Mouse (Mus musculus): Measurements from ENCODE around the gene Rbfox1.

Rbfox1 gene

DNA sequence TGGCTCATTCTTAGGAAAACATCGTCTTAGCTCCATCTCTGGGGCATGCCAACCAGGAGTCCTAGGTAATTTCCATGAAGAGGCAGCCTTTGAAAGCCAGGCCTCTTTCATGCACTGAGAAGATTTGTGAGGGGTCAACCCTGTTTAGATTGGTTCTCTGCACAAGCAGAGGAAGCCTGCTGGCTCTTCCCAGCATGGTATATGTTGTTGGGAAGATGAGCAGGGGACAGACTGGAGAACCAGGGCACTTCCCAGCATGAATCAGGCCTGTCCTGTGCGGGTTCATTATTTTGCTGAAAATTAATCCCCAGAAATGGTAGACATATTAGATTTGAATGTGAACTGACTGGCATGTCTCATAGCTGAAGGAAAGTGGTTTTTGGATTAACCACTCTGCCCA, 214.4 kb downstream of the Rbfox1 start:
- DNase-seq, result peak; percentile 56 to 74

DNA sequence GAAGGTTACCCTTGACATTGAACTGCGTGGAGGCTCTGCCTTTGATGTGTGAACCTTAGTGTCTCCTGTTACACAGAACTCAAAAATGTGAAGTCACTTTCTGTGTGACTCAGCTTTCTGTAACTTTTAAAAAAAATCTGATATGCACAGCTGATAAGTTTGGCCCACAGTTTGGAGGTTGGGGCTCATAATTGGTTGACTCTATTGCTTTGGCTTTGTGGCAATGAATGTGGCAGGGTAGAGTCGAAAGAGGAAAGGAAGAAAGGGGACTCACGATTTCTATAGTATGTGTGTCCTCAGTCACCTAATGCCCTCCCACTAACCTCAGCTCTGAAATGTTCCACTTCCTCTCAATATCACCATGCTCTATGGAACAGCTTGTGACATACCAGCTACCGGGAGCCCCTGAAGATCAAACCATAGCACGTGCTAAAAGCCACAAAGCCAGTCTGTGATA, 215.3 kb downstream of the Rbfox1 start:
- DNase-seq, result no peak

DNA sequence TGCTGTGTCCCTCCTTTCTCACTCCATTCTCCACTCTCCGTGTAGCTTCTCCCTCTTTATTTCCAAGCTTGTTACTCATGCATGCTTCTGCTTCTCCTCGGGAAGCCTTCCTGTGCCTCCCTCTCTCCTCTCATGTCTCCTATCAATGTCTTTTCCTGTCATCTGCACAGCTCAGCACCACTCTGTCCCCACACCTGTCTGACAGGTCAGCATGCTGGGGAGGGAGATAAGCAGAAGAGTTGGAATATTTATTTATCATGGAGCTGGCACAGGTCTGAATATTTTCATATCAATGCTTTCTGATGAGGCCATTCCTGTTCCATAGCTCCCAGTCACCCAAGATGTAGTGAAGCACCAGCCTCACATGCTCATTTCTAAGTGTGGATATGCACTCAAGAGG, 218.6 kb downstream of the Rbfox1 start:
- no peak for DNase-seq

DNA sequence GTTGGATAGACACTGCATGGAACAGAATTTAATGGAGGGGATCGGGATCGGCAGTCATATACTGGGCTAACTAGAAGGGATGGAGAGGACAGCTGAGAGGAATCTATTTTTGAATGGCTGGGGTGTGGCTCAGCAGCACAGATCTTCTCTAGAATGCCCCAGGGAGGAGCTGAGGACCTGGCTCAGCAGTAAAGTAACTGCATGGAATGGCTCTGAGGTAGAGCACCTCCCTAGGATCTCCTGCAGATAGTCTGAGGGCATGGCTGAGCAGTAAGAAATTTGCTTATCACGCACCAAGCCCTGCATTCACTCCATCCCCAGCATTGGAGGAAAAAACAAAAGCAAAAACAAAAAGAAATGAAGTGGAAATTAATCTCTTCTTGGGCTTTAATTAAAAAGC, 225.0 kb downstream of the Rbfox1 start:
- no peak for DNase-seq

DNA sequence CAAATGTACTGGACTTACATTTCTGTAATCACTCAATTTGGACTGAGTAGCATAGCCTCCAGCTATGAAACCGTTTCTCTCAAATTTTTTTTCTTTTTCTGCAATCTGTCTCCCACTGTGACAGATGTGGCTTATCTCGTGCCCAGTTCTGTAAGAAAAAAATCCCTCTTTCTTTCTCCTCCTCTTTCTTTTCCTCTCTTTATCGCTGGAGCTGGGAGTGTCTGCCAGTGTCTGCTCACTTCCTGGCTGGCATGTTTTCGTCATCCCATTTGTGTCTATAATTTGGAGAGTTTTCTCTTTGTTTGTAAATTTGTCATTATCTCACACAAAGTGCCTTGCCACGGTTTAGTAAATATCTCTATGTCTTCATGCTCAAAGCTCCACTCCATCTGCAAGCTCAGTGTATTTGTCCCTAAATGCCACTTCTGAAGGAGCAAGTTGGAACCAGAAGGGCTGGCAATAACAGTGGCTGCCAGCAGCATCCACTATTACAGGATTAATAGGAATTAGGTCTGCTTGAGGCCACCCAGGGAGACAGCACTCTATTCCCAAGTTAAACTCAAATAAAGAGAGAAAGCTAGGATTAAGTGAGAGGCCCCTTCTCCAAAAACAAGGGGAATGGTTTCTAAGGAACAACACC, 228.8 kb downstream of the Rbfox1 start:
- DNase-seq, result peak in 1 of 2 experiments; percentile 22

DNA sequence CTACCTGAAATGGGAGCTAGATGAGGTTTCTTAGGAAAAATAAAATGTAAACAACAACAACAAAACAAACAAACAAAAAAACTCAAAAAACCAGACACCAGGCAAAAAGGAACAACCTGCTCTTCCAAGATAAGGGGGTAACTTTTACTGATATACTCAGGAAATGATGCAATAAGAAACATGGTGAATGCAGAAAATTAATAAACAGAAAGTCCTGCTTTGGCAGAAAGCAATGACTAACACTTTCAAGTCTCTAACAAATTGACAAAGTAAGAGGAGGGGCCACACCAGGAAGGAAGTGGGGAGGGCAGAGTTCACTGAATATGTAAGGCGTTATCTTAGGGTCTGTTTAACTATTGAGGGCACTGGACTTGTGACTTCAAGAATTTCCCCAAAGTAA, 234.3 kb downstream of the Rbfox1 start:
- no peak for DNase-seq

DNA sequence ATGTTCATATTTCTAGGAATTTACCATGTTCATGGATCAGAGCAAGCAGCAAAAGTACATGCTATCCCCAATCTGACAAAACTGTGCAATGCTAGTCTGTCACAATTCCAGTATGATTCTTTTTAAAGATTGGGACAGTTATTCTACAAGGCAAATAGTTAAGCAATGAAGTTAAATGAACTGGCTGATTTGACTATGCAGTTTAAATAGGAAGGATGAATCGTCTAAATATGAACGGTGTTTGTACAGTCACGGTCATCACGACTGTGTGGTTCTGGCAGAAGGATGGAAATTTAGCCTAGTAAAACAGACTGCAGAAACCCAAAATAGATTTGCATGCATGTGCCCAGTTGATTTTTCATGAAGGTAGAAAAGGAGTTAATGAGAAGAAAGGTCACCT, 236.1 kb downstream of the Rbfox1 start:
- DNase-seq, result no peak

DNA sequence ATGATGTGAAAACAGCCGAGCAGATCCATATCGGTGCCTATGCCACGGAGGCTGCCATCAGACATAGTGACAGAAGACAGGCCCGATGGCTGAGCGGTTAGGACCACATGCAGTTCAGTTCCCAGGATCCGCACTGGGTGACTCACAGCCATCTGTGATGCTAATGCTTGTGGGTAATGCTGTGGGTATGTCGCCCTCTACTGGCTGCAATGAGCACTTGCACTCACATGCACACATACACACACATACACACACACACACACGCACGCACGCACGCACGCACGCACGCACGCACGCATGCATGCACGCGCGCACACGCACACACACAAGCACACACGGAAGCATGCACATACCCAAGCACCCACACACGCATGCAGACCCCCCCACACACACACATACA, 237.7 kb downstream of the Rbfox1 start:
- DNase-seq, result no peak

DNA sequence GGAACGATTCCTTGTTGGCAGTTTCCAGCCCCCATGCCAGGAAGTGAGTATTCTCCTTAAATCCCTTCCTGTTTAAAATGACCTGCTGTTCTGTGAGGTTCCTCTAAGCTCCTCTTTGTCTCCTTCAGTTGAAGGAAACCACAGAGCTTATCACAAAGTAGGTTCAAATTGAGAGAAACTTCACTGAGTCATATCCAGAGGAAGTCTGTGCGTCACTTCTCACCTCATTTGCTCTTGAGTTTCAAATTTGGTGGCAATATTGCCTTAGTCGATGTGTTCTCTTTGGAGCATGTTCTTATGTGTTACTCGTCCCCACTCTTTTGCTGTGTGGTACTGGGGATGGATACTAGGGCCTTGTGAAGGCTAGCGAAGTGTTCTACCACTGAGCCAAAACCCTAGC, 243.2 kb downstream of the Rbfox1 start:
- no peak for DNase-seq

DNA sequence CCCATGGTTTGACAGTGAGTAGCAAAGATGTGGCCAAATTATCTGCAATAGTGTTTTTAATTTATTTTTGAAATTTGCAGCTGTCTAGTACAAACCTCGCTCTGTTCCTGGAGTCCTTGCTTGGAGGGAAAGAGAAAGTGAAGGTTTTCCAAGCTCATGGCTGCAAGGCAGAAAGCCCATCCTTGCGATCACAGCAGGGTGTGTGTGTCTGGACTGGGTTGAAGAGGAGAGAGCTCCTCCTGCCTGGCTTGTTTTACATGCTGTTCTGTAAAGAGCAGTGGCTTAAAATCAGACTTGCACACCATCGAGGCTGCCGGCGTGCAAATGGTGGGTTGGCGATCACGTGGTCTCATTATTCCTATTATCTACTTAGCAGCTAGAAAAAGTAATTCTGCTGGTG, 249.9 kb downstream of the Rbfox1 start:
- DNase-seq, result peak; percentile 49 to 68

DNA sequence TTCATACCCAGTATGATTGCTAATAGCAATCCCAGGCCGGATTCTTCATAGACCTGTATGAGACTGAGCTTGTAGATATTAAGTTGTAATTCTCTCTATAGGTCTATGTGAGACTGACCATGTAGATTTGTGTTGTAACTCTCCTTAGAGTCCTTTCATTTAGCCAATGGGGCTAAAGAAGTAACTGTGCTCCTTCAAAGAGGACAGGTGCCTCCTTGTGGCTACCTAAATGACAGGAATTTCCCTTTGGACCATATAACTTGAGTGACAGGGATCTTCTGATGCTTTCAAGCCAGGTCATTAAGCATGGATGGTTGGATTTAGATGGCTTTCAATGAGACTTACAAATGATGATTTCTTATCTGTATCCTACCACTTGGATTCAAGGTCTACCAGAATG, 254.3 kb downstream of the Rbfox1 start:
- DNase-seq, result no peak

DNA sequence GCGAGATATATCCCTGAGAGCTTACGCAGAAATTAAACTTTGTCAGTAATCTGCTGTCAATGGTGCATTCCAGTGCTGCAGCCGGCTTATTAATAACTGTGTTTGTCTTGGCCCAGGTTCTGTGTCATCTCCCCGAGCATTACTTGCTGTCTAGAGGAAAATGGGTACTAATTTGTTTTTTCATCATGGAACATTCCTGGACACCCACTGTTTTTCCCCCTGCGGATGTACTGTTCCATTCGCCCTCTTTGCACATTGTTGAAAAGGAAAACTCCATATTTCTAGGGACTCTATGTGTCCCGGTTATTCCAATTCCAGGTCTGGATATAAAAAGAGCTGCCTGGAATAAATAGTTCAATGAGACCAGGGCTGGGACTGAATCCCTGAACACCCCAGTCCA, 262.8 kb downstream of the Rbfox1 start:
- DNase-seq, result no peak

DNA sequence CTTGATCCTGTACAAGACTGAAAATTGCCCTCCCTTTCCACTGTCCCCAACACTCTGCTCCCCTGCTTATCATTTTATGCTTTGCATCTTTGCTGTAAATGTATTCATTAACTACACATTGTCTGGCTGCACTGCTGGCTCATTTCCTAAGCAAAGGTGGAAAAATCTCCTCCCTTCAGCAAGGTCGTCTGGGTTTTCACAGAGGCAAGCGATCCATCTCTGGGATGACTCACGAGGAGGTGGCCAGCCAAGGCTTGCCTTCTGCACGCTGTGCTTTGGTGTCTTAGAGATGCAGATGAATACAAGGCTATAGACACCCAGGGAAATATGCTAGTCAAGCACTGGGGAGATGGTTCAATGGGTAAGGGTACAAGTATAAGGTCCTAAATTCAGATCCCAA, 264.2 kb downstream of the Rbfox1 start:
- peak; percentile 48 to 64 for DNase-seq

DNA sequence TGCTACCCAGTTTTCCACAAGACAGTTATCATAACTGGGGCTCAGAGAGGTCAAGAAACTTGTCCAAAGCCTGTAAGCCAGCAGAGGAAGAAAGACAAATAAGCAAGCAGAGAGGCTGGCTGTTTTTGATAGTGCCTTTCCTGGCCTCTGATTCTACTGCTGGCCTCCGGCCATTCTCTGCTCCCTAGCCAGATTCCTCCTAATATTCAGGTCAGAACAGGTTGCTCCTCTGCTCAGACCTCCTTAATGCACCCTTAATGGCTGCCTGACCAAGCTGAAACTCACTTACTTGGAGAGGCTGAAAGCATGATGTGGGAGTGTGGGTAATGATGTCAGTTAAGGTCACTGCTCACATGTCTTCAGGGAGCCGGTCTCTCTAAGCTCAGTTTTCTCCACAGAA, 270.4 kb downstream of the Rbfox1 start:
- peak; percentile 85 for DNase-seq

DNA sequence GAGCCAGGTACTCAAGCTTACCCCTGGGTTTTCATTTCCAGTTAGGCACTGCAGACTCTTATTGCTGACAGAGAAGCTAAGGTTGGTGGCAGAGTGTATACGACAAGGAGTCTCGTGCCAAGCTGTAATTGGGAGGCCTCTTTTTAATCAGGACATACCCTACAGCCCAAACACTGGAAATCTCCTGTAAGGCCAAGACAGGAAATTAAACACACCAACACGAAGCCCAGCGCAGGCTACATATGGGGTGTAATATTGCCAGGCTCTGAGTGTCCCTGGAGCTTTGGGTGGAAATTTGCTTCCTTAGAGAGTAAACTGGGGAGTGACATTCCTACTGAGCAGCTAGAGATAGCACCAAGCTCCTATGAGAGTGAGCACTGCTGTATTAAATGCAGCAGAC, 279.3 kb downstream of the Rbfox1 start:
- DNase-seq, result peak; percentile 37 to 49

DNA sequence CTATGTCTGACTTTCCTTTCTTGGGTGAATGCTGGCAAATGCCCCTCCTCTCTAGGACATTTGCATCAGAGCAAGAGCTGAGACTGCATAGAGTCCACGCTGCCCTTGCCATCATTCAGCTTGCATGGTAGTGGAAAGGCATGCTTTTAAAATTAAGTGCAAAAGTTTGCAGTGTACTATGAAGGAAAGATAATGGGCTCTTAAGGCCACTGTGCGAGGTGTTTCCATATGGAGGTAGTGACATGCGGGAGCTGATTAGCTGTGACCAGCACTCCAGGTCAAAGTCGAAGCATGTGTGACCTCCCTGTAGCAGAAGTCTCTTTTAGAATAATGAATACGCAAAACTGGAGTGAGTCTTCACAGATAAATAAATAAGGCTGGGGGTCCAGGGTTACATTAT, 284.2 kb downstream of the Rbfox1 start:
- no peak for DNase-seq

DNA sequence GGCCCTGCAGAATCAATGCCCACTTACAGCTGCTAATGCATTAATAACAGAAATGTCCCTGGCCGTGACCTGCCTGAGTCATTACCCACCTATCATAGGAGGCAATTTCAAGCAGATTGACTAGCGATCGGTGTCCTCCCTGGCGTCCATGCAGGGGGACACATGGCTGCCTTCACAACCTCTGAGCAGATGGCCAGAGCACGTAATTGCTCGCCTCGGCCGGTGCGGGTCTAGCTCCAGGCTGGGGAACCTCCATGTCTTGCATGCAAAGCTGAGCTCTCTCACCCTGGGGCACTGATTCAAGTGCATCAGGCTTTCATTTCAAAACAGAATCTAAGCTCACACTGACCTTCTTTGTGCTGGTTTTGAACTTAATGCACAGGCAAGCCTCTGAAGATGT, 295.7 kb downstream of the Rbfox1 start:
- DNase-seq, result peak; percentile 44 to 60

DNA sequence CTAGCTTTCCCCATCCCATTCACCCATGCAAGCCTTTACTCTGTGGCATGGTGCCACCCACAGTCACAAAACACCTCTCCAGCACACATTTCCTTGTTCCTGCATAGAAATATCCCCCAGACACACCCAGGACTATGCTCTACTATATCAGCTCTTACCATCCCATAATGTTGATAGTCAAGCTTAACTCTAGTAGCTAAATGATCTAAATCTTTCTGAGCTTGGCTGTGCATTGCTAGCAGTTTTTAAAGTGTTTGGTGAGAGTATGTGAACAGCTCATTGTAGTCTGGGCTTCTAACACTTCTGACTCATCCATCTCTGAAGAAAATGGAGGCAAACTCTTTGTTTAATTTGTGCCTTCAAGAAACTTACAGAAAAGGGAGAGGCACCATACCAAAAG, 297.2 kb downstream of the Rbfox1 start:
- DNase-seq, result no peak

DNA sequence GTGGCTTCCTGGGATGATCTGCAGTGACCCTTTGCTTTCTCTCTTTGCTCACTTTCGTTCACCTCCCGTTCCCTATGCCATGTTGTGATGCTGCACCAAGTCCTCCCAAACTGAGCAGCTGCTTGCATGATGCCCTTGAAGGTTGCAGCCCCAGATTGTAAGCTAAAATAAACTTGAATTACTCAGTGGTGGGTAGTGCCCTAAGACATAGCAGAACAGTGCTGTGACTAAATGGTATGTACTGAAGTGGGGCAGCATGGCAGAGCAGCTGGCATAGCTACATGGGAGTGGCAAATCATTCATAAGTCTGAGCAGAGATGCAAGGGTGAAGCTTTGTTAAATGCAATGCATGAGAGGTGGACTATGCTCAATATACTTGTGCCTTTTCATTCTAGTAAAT, 307.2 kb downstream of the Rbfox1 start:
- DNase-seq, result no peak

DNA sequence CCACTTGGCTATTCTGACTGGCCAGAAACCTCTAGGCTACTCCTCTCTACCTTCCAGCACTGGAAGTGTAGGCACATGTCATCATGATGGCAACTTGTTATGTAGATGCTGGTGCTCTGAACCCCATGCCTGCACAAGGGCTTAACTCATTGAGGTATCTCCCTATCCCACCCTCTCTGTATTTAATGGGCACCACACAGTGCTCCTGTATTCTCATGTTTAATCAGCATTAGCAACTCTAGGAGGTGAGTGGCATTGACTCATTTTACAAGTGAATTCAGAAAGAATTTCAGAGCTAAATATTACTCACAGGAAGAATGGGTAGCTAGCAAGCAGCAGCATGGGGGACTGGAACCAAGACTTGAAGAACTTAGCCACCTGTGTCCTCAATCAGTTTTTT, 321.3 kb downstream of the Rbfox1 start:
- DNase-seq, result no peak

DNA sequence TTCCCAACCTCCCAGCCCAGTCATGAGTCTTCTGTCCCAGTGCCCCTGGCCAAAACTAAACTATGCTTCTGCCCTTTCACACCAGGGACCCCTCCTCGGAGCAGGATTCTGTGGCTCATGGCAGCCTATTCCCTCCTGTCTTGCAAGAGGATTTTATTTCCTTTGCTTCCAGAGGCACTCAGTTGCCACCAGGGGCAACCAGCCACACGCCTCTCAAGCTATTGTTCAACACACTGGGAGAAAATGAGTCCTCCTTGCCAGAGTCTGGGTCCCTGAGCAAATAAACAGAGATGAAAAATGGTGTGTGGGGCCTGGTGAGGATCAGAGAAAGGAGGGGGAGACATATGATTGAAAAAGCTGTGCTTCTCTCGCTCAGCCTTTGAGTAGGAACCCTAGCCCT, 327.8 kb downstream of the Rbfox1 start:
- no peak for DNase-seq

DNA sequence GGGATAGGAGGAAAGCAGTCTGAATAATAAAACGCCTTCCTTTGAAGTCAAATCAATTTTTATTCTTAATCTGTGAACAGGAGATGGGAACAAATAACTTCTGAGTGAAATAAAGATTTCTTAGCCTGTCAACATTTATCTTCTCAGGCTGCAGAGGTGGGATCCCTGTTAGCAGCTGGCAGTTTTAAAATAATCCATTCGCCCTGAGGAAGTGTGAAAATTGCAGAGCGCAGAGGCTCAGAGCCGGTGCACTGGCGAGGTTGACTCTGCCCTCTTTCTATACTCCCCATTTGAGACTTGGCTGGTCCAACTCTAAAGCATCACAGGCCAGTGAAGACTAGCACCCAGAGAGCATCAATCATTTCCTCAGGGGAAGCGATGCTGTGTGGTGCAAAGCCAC, 342.3 kb downstream of the Rbfox1 start:
- no peak for DNase-seq

DNA sequence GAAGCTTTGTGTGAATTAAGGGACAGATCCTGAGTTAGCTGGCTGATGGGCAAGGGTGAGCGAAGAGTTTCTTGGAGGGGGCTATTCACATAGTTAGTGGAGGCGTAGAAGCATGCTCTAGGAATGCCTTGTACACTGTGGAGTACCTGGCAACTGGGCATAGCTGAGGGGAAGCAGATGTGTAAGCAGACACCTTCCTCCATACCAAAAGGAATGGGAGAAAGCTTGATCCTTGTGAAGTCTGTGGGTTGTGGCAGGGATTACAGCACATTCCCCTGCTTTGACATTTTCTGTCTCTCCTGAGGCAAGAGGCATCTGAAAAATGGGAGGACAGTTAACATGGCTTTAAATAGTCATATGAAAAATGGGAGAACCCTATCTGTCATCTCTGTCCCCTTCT, 347.8 kb downstream of the Rbfox1 start:
- DNase-seq, result no peak

DNA sequence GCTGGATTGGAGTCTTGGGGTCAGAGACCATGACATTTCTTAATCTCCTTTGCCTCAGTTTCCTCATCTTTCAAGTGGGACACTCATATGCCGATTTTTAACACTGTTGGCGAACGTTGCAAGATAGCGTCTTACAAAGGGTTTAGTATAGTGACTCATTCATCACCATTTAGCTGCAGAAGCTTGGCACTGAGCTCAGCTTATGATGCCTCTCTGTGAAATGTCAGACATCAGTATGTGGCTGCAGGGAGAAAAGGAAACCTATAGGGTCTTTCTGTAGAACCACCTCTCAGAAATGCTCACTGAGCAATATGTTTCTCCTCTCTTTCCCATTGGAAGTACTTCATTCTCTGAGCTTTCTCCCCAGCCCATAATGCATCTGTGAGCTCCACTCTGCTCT, 356.2 kb downstream of the Rbfox1 start:
- DNase-seq, result no peak

DNA sequence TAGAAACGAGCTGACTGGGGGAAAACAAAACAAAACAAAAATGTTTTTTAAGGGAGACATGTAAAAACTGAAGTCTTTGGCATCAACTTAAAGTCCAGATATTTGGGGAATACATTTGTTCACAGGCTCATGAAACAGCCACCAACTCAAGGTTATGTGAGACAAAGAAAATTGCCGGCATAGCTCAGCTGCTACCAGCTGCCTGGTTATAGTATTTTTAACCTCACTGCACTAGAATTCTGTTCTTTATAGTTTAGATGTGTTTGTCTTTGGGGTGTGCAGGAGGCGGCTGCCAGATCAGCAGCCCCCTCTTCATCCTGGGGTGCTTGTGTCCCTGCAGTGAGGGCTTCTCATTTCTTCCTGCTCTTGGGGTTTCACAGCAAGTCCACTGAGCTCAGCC, 357.3 kb downstream of the Rbfox1 start:
- no peak for DNase-seq

DNA sequence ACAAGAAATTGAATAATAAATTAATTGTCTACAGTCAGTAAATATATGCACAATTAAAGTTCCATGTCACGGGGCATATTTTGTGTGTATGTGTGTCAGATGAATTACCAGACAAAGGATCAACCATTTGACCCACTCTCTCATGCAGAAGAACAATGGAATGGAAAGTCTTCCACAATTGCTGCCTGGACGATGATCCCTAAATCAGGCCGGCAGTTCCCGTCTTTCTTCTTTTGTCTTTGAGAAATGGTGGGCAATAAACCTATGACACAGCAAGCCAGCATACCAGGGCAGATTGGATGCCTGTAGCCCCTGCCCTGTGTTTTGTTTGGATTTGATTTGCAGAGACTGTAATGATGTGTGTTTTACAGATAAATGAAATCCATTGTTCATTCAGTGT, 362.4 kb downstream of the Rbfox1 start:
- DNase-seq, result no peak
